Mouse (Mus musculus) gastrocnemius, postnatal 14 days (tissue): ENCODE measurements around the gene Erp27. TPM values are rescaled to one million over a fixed set of nuclear protein-coding genes. Genes with fewer than 3 reads are reported as not detected.
"Not testable (repeated sequence)": the region's sequence is repeated elsewhere in the genome, so short reads cannot be mapped to it uniquely, and the experiment has no call there.

Experiments used
- DNase-seq: peaks from one replicate; pipeline ENCODE4 v3.0.0; 2021; ENCODE audit warnings: mixed read lengths
- intact Hi-C: fragments of 180-260 bp; cut with DNase I; formaldehyde crosslinking; loops from one replicate; pipeline ENCODE4 v1.15.1; 2025; ENCODE audit warnings: low total_unique reads
- long read RNA-seq, 2 experiments: library from polyadenylated mRNA; stranded (forward); transcript quantifications; one replicate each; pipeline ENCODE4 v2.0.0; 2021
- total RNA-seq, 2 experiments: library from RNA; stranded (reverse); gene quantifications; 2 replicates each; pipeline ENCODE4 v1.2.3; 2021

The Erp27 gene
- total RNA-seq, result not detected
- long read RNA-seq, experiment 1, partial matches to known transcripts, result 0 of 2 reads
- long read RNA-seq, experiment 1, other reads (novel, unspliced or antisense), result 2 of 2 reads
- long read RNA-seq, experiment 2, result 0 reads

- no peak for DNase-seq
- intact Hi-C loops, result no loop called here
Observed at GRCm38 (mm10) chr6:136922080-136922479, at the start of gene Erp27. Gene Erp27, minus strand, starts transcription at chr6:136922180.

GRCm38 (mm10) chr6:136968877-136969276, 46.9 kb upstream of the Erp27 start:
- DNase-seq, intact Hi-C loops: not testable (repeated sequence)

GRCm38 (mm10) chr6:136967466-136967865, 45.5 kb upstream of the Erp27 start:
- no peak for DNase-seq
- intact Hi-C loops, result no loop called here

- intact Hi-C loops, result no loop called here
- no peak for DNase-seq
Observed at GRCm38 (mm10) chr6:136965912-136966311, 43.9 kb upstream of the Erp27 start.

- intact Hi-C loops, result loop anchor here (5.0 kb wide), 1 partner anchor 103 kb away; no protein-coding TSS in a partner anchor
- DNase-seq, result no peak
Observed at GRCm38 (mm10) chr6:136964609-136965510, 42.9 kb upstream of the Erp27 start.

- no peak for DNase-seq
- intact Hi-C loops, result loop anchor here (5.0 kb wide), 1 partner anchor 101 kb away; no protein-coding TSS in a partner anchor
Observed at GRCm38 (mm10) chr6:136962957-136963356, 41.0 kb upstream of the Erp27 start.

- intact Hi-C loops, result no loop called here
- no peak for DNase-seq
Observed at GRCm38 (mm10) chr6:136959131-136959530, 37.2 kb upstream of the Erp27 start.

- DNase-seq, result no peak
- intact Hi-C loops, result no loop called here
Observed at GRCm38 (mm10) chr6:136957062-136957461, 35.1 kb upstream of the Erp27 start.

- intact Hi-C loops, result no loop called here
Observed at GRCm38 (mm10) chr6:136955240-136955639, 33.3 kb upstream of the Erp27 start.

GRCm38 (mm10) chr6:136954715-136955114, 32.7 kb upstream of the Erp27 start:
- DNase-seq, result no peak
- intact Hi-C loops, result no loop called here

More at GRCm38 (mm10) chr6:136955240-136955639, 33.3 kb upstream of the Erp27 start:
- no peak for DNase-seq

GRCm38 (mm10) chr6:136954192-136954591, 32.2 kb upstream of the Erp27 start:
- intact Hi-C loops, result no loop called here
- DNase-seq, result no peak

GRCm38 (mm10) chr6:136952930-136953329, 30.9 kb upstream of the Erp27 start:
- intact Hi-C loops, result no loop called here
- DNase-seq, result no peak

GRCm38 (mm10) chr6:136950171-136950570, 28.2 kb upstream of the Erp27 start:
- no peak for DNase-seq
- intact Hi-C loops, result no loop called here

GRCm38 (mm10) chr6:136947716-136948115, 25.7 kb upstream of the Erp27 start:
- intact Hi-C loops, result no loop called here
- DNase-seq, result no peak

- no peak for DNase-seq
- intact Hi-C loops, result no loop called here
Observed at GRCm38 (mm10) chr6:136946943-136947342, 25.0 kb upstream of the Erp27 start.

- intact Hi-C loops, result no loop called here
Observed at GRCm38 (mm10) chr6:136946241-136946640, 24.3 kb upstream of the Erp27 start.

GRCm38 (mm10) chr6:136944511-136944910, 22.5 kb upstream of the Erp27 start:
- intact Hi-C loops, result no loop called here

More at GRCm38 (mm10) chr6:136946241-136946640, 24.3 kb upstream of the Erp27 start:
- no peak for DNase-seq

GRCm38 (mm10) chr6:136943392-136943791, 21.4 kb upstream of the Erp27 start:
- no peak for DNase-seq
- intact Hi-C loops, result no loop called here

More at GRCm38 (mm10) chr6:136944511-136944910, 22.5 kb upstream of the Erp27 start:
- no peak for DNase-seq

GRCm38 (mm10) chr6:136942280-136942679, 20.3 kb upstream of the Erp27 start:
- no peak for DNase-seq
- intact Hi-C loops, result no loop called here

GRCm38 (mm10) chr6:136941051-136942021, 19.4 kb upstream of the Erp27 start, which contains the start of gene Arhgdib:
Gene Arhgdib, minus strand, starts transcription at chr6:136941899.
- DNase-seq, result no peak

More at GRCm38 (mm10) chr6:136941051-136942021, 19.4 kb upstream of the Erp27 start, which contains the start of gene Arhgdib:
- intact Hi-C loops, result no loop called here
